Mouse (Mus musculus) stomach, postnatal 0 days (tissue): ENCODE measurements around the gene Chd5.

Source experiments
- CTCF ChIP-seq: IDR thresholded peaks from 2 replicates; pipeline ENCODE4 v1.5.1; 2016; ENCODE audit warnings: antibody characterized with exemption, low read depth, mild to moderate bottlenecking, moderate library complexity
- EP300 ChIP-seq: optimal IDR thresholded peaks from 2 replicates; pipeline ENCODE3; 2016; ENCODE audit warnings: antibody characterized with exemption

DNA sequence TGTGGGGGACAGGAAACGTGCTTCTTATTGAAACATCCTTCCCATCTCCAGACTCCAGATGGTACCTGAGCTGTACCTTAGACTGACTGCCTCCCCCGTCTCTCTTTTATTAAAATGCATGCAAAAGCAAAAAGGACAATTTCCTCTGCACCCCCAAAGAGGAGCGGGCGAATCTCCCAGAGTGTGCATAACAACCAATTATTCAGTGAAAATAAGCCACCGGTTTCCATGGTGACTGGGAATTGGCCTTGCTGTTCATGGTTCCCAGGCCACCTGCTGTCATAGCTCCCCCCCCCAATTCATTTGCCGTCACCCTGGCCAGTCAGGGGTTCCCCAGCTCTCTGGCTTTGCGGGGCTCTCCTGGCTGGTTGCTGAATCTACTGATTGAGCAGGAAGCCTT lies 26.8 kb downstream of the Chd5 start:
- TF ChIP-seq CTCF: no peak
- TF ChIP-seq EP300: no peak
